In genomic region chr19:7217162-7217925, GRCm38 (mm10) we compare ENCODE assay signal across 8 mouse cellular contexts. TPM values are rescaled to one million over a fixed set of nuclear protein-coding genes. Genes with fewer than 3 reads are reported as not detected.
DNase-seq lines count a peak whose midpoint lies in the region; ATAC-seq and TF ChIP-seq lines count a peak whose summit lies in the region.

TSS of gene Cox8a (minus strand) at chr19:7217616.

- intact Hi-C loops in heart, postnatal 36 days (cut with DNase I), result no loop called here

- TF ChIP-seq CTCF in G1E (IDR thresholded peaks at IDR 0.05; ENCODE audit: low read depth, low read length), result no peak
- no peak; the same call in 1 of the 2 replicates for TF ChIP-seq CTCF in layer of hippocampus, adult 2 months (conservative IDR thresholded peaks at IDR 0.05)
- no peak for TF ChIP-seq CTCF in lung, embryonic 14.5 days (IDR thresholded peaks at IDR 0.05; ENCODE audit: low read depth)
- TF ChIP-seq CTCF in olfactory bulb, adult 2 months (IDR thresholded peaks at IDR 0.05; ENCODE audit: insufficient read depth, low read depth, low read length), result no peak
- no peak for TF ChIP-seq CTCF in thymus, adult 2 months (IDR thresholded peaks at IDR 0.05; ENCODE audit: borderline replicate concordance, control insufficient read depth, extremely low read depth, insufficient read depth, low read length, poor library complexity)

- H3K27me3 ChIP-seq in G1E (ENCODE audit: insufficient read depth, low read length), result no peaks in the 10 kb centered on the region
- no peaks in the 10 kb centered on the region for H3K27me3 ChIP-seq in forebrain, embryonic 16.5 days (replicated peaks; ENCODE audit: control insufficient read depth, insufficient read depth, low read length)
- no peaks in the 10 kb centered on the region for H3K27me3 ChIP-seq in lung, embryonic 14.5 days (ENCODE audit: insufficient read depth, low read length)
- H3K27me3 ChIP-seq in thymus, adult 2 months (ENCODE audit: control insufficient read depth, insufficient read depth, low read length), result no peaks in the 10 kb centered on the region

- 0 out of 2 replicates have a peak, but pooled peaks cover 4% of the 10 kb centered on the region for H3K9me3 ChIP-seq in G1E (replicated peaks)
- H3K9me3 ChIP-seq in forebrain, embryonic 16.5 days (ENCODE audit: control insufficient read depth, low read length), result no peaks in the 10 kb centered on the region
- no peaks in the 10 kb centered on the region for H3K9me3 ChIP-seq in lung, embryonic 14.5 days (ENCODE audit: low read depth, low read length)

- peak; percentile 86 for TF ChIP-seq POLR2A in olfactory bulb, adult 2 months (IDR thresholded peaks at IDR 0.05; ENCODE audit: insufficient read depth, low read depth, low read length)
- peak; percentile 56 for TF ChIP-seq POLR2A in thymus, adult 2 months (IDR thresholded peaks at IDR 0.05; ENCODE audit: control insufficient read depth, extremely low read depth, insufficient read depth, low read length, poor library complexity)

- ATAC-seq in G1E (ENCODE audit: extremely low read depth, insufficient number of reproducible peaks, low FRiP score, poor library complexity, severe bottlenecking), result peak; percentile 99
- peak; percentile 99 for ATAC-seq in forebrain, embryonic 16.5 days
- peak; percentile 98 for ATAC-seq in lung, embryonic 14.5 days (ENCODE audit: insufficient read depth)

- DNase-seq in G1E (ENCODE audit: low spot score), result peak; percentile 97
- peak; percentile 95 to 99 for DNase-seq in cerebellum, adult 18-20 months
- DNase-seq in heart, postnatal 36 days, result peak; percentile 94 to 95
- peak; percentile 95 to 98 for DNase-seq in layer of hippocampus, adult 2 months (ENCODE audit: low spot score in 2 of 2)
- peak; percentile 99 for DNase-seq in lung, embryonic 14.5 days
- peak; percentile 91 for DNase-seq in thymus, adult 2 months

- peak within 1 kb of the TSS; percentile 67 for H3K9ac ChIP-seq in forebrain, embryonic 16.5 days (replicated peaks; ENCODE audit: low read depth, low read length)
- H3K9ac ChIP-seq in lung, embryonic 14.5 days, result peak within 1 kb of the TSS; percentile 83

- H3K4me1 ChIP-seq in G1E (ENCODE audit: insufficient read depth, low read depth, low read length), result peaks cover 41% of the 10 kb centered on the region
- peaks cover 28% of the 10 kb centered on the region for H3K4me1 ChIP-seq in forebrain, embryonic 16.5 days (replicated peaks; ENCODE audit: control insufficient read depth, insufficient read depth, low read length)
- H3K4me1 ChIP-seq in lung, embryonic 14.5 days (ENCODE audit: insufficient read depth), result peaks cover 15% of the 10 kb centered on the region
- peaks cover 13% of the 10 kb centered on the region for H3K4me1 ChIP-seq in olfactory bulb, adult 2 months (ENCODE audit: control insufficient read depth, insufficient read depth, low read length)
- peaks cover 15% of the 10 kb centered on the region for H3K4me1 ChIP-seq in thymus, adult 2 months (replicated peaks; ENCODE audit: control insufficient read depth, insufficient read depth, low read length)

- peak within 1 kb of the TSS; percentile 88 for H3K4me3 ChIP-seq in G1E (ENCODE audit: low read depth, low read length)
- peak within 1 kb of the TSS; percentile 68 for H3K4me3 ChIP-seq in forebrain, embryonic 16.5 days (replicated peaks; ENCODE audit: low read length)
- H3K4me3 ChIP-seq in layer of hippocampus, adult 2 months, result peak within 1 kb of the TSS; percentile 96
- H3K4me3 ChIP-seq in lung, embryonic 14.5 days (ENCODE audit: low read depth, low read length), result peak within 1 kb of the TSS; percentile 89
- peak within 1 kb of the TSS; percentile 85 for H3K4me3 ChIP-seq in olfactory bulb, adult 2 months (ENCODE audit: insufficient read depth, low read depth, low read length)
- H3K4me3 ChIP-seq in thymus, adult 2 months (ENCODE audit: control insufficient read depth, insufficient read depth, low read length), result peak within 1 kb of the TSS; percentile 86

- H3K4me2 ChIP-seq in forebrain, embryonic 16.5 days (ENCODE audit: low read length), result peak within 1 kb of the TSS; percentile 72
- peak within 1 kb of the TSS; percentile 95 for H3K4me2 ChIP-seq in lung, embryonic 14.5 days

- peaks cover 44% of the 10 kb centered on the region for H3K36me3 ChIP-seq in G1E (replicated peaks)
- peaks cover 7% of the 10 kb centered on the region; the same call in 1 of the 2 replicates for H3K36me3 ChIP-seq in forebrain, embryonic 16.5 days (ENCODE audit: control insufficient read depth, insufficient read depth)
- H3K36me3 ChIP-seq in lung, embryonic 14.5 days (ENCODE audit: insufficient read depth), result peaks cover 31% of the 10 kb centered on the region
- H3K36me3 ChIP-seq in thymus, adult 2 months (ENCODE audit: control insufficient read depth, insufficient read depth, low read length), result peaks cover 4% of the 10 kb centered on the region; the same call in 1 of the 2 replicates

- under 1% methylated on average over 50 of the region's 50 CpGs for WGBS in forebrain, embryonic 16.5 days
- under 1% methylated on average over 50 of the region's 50 CpGs for WGBS in lung, embryonic 14.5 days
- under 1% methylated on average over 50 of the region's 50 CpGs for WGBS in olfactory bulb, adult 2 months
- WGBS in thymus, adult 2 months, result under 1% methylated on average over 50 of the region's 50 CpGs

- H3K27ac ChIP-seq in forebrain, embryonic 16.5 days (ENCODE audit: low read length), result peak within 1 kb of the TSS; percentile 76
- peak within 1 kb of the TSS; percentile 100 for H3K27ac ChIP-seq in layer of hippocampus, adult 2 months
- peak within 1 kb of the TSS; percentile 84 for H3K27ac ChIP-seq in lung, embryonic 14.5 days (ENCODE audit: low read depth)
- peak within 1 kb of the TSS; percentile 98 for H3K27ac ChIP-seq in olfactory bulb, adult 2 months (ENCODE audit: insufficient read depth, low read depth, low read length)
- peak within 1 kb of the TSS; percentile 15; the same call in 1 of the 2 replicates for H3K27ac ChIP-seq in thymus, adult 2 months (ENCODE audit: control insufficient read depth, insufficient read depth, low read length)

RNA-seq across cellular contexts. Expression of gene Cox8a, which starts in this region (rescaled TPM):
- total RNA-seq in G1E (2014; fragmentation: Nextera tagmentation) (353 and 374 TPM in 2 replicates), G1E (2017) (934 and 1,064 TPM in 2 replicates)
- 478 and 515 TPM in 2 replicates for polyA plus RNA-seq in G1E (2012)
- 602 and 609 TPM in 2 replicates for polyA plus RNA-seq in forebrain, embryonic 16.5 days (2015; fragmentation: Nextera tagmentation; extraction: Ambion mirVana)
- 100 to 1,000 TPM; 395 to 437 TPM for total RNA-seq in heart, postnatal 36 days (2021)
- 1,000 to 10,000 TPM in 1 of 2 experiments, 100 to 1,000 TPM in 1; 959 to 1,016 TPM for total RNA-seq in layer of hippocampus, adult 2 months (2021)
- 917 and 922 TPM in 2 replicates for polyA plus RNA-seq in lung, embryonic 14.5 days (2014; fragmentation: Nextera tagmentation; extraction: Ambion mirVana)
- not detected in 2 replicates for polyA plus RNA-seq in olfactory bulb, adult 2 months (2012; ENCODE audit: insufficient read depth, insufficient read length, low replicate concordance, missing spikeins)
- 1,690 and 1,818 TPM in 2 replicates for polyA plus RNA-seq in thymus, adult 2 months (2012; rRNA removed)

Comparison
In these comparisons a context has a peak if more than half of its experiments do, and no peak if none do; other contexts are left out.
1. Peak in every context shown above with its lines: DNase-seq, ATAC-seq, H3K4me3 ChIP-seq and H3K27ac ChIP-seq.
2. H3K27ac ChIP-seq: peak in every context shown above with its lines; median percentile 100 in layer of hippocampus, adult 2 months; 98 in olfactory bulb, adult 2 months; 84 in lung, embryonic 14.5 days; 76 in forebrain, embryonic 16.5 days; 15 in thymus, adult 2 months.